Mouse (Mus musculus) forebrain, embryonic 11.5 days (tissue): ENCODE data around the gene Krtap5-5. TPM values are rescaled to one million over a fixed set of nuclear protein-coding genes. Genes with fewer than 3 reads are reported as not detected.
"Not testable (repeated sequence)": the region's sequence is repeated elsewhere in the genome, so short reads cannot be mapped to it uniquely, and the experiment has no call there.

ENCODE experiments used
- ATAC-seq: fragments of 200-750 bp; cut with Nextera tagmentation; replicated peaks from 2 replicates; pipeline ENCODE4 v1.8.0; 2017; ENCODE audit warnings: moderate TSS enrichment; ENCODE audit not compliant: low FRiP score
- DNase-seq: peaks from one replicate; pipeline ENCODE4 v3.0.0-alpha.2; 2017; ENCODE audit warnings: low spot score
- H3K27ac ChIP-seq: fragments of 300-500 bp; sonication (generic); 2 replicates; pipeline ENCODE4 v1.5.1; 2014; ENCODE audit warnings: low read depth, low read length
- H3K27me3 ChIP-seq: fragments of 300-500 bp; sonication (generic); 2 replicates; pipeline ENCODE4 v1.6.1; 2014; ENCODE audit warnings: mild to moderate bottlenecking, low read length, mixed read lengths; ENCODE audit not compliant: control insufficient read depth, insufficient read depth
- H3K36me3 ChIP-seq: fragments of 300-500 bp; sonication (generic); 2 replicates; pipeline ENCODE4 v1.6.1; 2014; ENCODE audit warnings: mild to moderate bottlenecking, low read length, moderate library complexity, mixed read lengths; ENCODE audit not compliant: control insufficient read depth, insufficient read depth
- H3K4me1 ChIP-seq: fragments of 300-500 bp; sonication (generic); replicated peaks from 2 replicates; pipeline ENCODE4 v1.6.1; 2014; ENCODE audit warnings: low read length, mixed read lengths; ENCODE audit not compliant: control insufficient read depth, insufficient read depth
- H3K4me2 ChIP-seq: fragments of 300-500 bp; sonication (generic); 2 replicates; pipeline ENCODE4 v1.6.1; 2014; ENCODE audit warnings: low read depth, mild to moderate bottlenecking, low read length, moderate library complexity, mixed read lengths; ENCODE audit not compliant: severe bottlenecking
- H3K4me3 ChIP-seq: fragments of 300-500 bp; sonication (generic); 2 replicates; pipeline ENCODE4 v1.5.1; 2014; ENCODE audit warnings: low read depth, low read length
- H3K9ac ChIP-seq: fragments of 300-500 bp; sonication (generic); 2 replicates; pipeline ENCODE4 v1.6.1; 2014; ENCODE audit warnings: low read length
- H3K9me3 ChIP-seq: fragments of 300-500 bp; sonication (generic); 2 replicates; pipeline ENCODE4 v1.6.1; 2016; ENCODE audit warnings: low read length, mixed read lengths; ENCODE audit not compliant: control insufficient read depth
- WGBS: fragments of 180-500 bp; shearing (Covaris S2); extraction: QIAGEN DNeasy Blood & Tissue Kit; methylation state at CpG from one replicate; pipeline ENCODE4 v1.1.7; 2014; 5-methylcytosine and 5-hydroxymethylcytosine counted together
- polyA plus RNA-seq: library from polyadenylated mRNA; unstranded; fragments of >200 nt; fragmentation: Nextera tagmentation; extraction: Ambion mirVana; gene quantifications from 2 replicates; pipeline ENCODE4 v1.2.1, GENCODE M21; 2014

Krtap5-5 gene
- not detected in 2 replicates for polyA plus RNA-seq

GRCm38 (mm10) chr7:142229871-142230270 lies at the start of gene Krtap5-5:
Gene Krtap5-5, minus strand, starts transcription at chr7:142229971.
- H3K36me3 ChIP-seq, H3K9me3 ChIP-seq, H3K4me1 ChIP-seq, H3K4me2 ChIP-seq, H3K4me3 ChIP-seq, H3K27ac ChIP-seq, H3K27me3 ChIP-seq, H3K9ac ChIP-seq, DNase-seq, ATAC-seq: not testable (repeated sequence)
- WGBS: 57% methylated on average over 3 of the region's 3 CpGs

DNA sequence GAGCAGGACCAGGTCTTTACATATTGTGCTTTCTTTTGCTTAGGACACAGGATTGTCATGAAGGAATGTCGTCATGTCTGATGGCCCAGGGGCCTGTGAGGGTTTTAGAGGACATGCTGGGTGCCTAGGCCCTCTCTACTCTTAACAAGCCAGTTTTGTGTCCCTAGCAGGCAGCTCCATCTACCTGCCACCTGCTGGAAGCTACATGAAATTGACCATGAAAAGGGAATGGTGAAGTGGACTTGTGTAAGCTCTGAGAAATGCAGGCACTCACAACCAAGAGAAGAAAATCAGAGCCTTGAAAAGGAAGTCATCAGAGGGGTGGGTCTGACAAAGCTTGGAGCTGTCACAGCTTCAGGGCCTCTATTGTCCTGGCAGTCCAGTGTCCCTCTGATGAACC lies 49.5 kb upstream of the Krtap5-5 start:
- 52% methylated on average over 1 of the region's 1 CpGs for WGBS
- not testable (repeated sequence) for ATAC-seq, H3K4me1 ChIP-seq, H3K4me3 ChIP-seq, H3K9me3 ChIP-seq, H3K9ac ChIP-seq, H3K27ac ChIP-seq, H3K36me3 ChIP-seq, DNase-seq, H3K4me2 ChIP-seq, H3K27me3 ChIP-seq

- H3K9me3 ChIP-seq, ATAC-seq, H3K4me3 ChIP-seq, H3K36me3 ChIP-seq, H3K27ac ChIP-seq, H3K4me1 ChIP-seq, H3K4me2 ChIP-seq, H3K9ac ChIP-seq, H3K27me3 ChIP-seq: not testable (repeated sequence)
- 0% methylated on average over 3 of the region's 3 CpGs for WGBS
- peak; percentile 76 for DNase-seq
These were observed 48.4 kb upstream of the Krtap5-5 start for GRCm38 (mm10) chr7:142278183-142278582.

GRCm38 (mm10) chr7:142274263-142274662 lies 44.5 kb upstream of the Krtap5-5 start, which contains the start of gene Gm4559:
Gene Gm4559, minus strand, starts transcription at chr7:142274363.
- not testable (repeated sequence) for H3K36me3 ChIP-seq, H3K9me3 ChIP-seq, H3K4me1 ChIP-seq, DNase-seq, ATAC-seq, H3K27ac ChIP-seq, H3K4me2 ChIP-seq, H3K4me3 ChIP-seq, H3K9ac ChIP-seq, H3K27me3 ChIP-seq

GRCm38 (mm10) chr7:142258254-142258653 lies 28.5 kb upstream of the Krtap5-5 start, which contains the start of gene Gm2431:
Gene Gm2431, minus strand, starts transcription at chr7:142258354.
- not testable (repeated sequence) for H3K9me3 ChIP-seq, H3K27ac ChIP-seq, H3K9ac ChIP-seq, H3K27me3 ChIP-seq, H3K36me3 ChIP-seq, ATAC-seq, H3K4me3 ChIP-seq, H3K4me2 ChIP-seq, H3K4me1 ChIP-seq, DNase-seq
- 71% methylated on average over 1 of the region's 1 CpGs for WGBS

GRCm38 (mm10) chr7:142255517-142255916 lies 25.7 kb upstream of the Krtap5-5 start:
- Histone ChIP-seq H3K4me2 (no peak overlapping the region), H3K36me3 (no peaks in the 10 kb centered on the region), H3K4me1 (no peaks in the 10 kb centered on the region), H3K27ac (no peak overlapping the region), H3K9me3 (no peaks in the 10 kb centered on the region), H3K9ac (no peak overlapping the region), H3K27me3 (no peaks in the 10 kb centered on the region), H3K4me3 (no peak overlapping the region)
- ATAC-seq (no peak), DNase-seq (peak; percentile 55)
- WGBS: 0% methylated on average over 2 of the region's 2 CpGs

GRCm38 (mm10) chr7:142249824-142250223 lies 20.1 kb upstream of the Krtap5-5 start:
- H3K36me3 ChIP-seq: no peaks in the 10 kb centered on the region
- H3K4me2 ChIP-seq: no peak overlapping the region
- H3K27me3 ChIP-seq: no peaks in the 10 kb centered on the region
- 7% methylated on average over 1 of the region's 1 CpGs for WGBS
- no peak overlapping the region for H3K4me3 ChIP-seq
- H3K4me1 ChIP-seq: no peaks in the 10 kb centered on the region
- no peak overlapping the region for H3K9ac ChIP-seq
- H3K9me3 ChIP-seq: no peaks in the 10 kb centered on the region
- ATAC-seq (no peak), DNase-seq (no peak)
- no peak overlapping the region for H3K27ac ChIP-seq

GRCm38 (mm10) chr7:142240978-142241377 lies 11.2 kb upstream of the Krtap5-5 start, which contains the start of gene Gm40460:
Gene Gm40460, minus strand, starts transcription at chr7:142241078.
- no peak within 1 kb of the TSS for H3K4me3 ChIP-seq
- H3K27me3 ChIP-seq: no peaks in the 10 kb centered on the region
- H3K4me2 ChIP-seq: no peak within 1 kb of the TSS
- H3K9me3 ChIP-seq: no peaks in the 10 kb centered on the region
- no peaks in the 10 kb centered on the region for H3K4me1 ChIP-seq
- H3K9ac ChIP-seq: no peak within 1 kb of the TSS
- WGBS: 78% methylated on average over 2 of the region's 2 CpGs
- no peak within 1 kb of the TSS for H3K27ac ChIP-seq
- DNase-seq (no peak), ATAC-seq (no peak)
- H3K36me3 ChIP-seq: no peaks in the 10 kb centered on the region

DNA sequence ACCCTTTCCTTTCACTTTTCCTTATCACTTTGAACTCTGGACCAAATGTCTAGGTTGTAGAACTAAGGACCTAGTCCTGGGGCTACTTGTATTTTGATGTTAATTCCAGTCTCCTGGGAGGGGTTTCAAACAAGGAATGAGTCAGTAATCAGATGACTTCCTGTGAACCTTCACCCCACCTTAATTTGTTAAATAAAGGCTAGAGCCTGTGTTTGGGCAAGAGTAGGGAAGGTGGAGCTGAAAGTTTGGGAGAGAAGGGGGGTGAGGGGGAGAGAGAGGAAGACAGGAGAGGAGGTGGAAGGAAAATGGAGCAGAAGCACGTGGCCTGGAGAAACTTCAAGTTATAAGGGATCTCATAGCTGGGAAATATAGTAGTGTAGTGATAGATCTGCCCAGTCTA lies 1.8 kb upstream of the Krtap5-5 start:
- no peaks in the 10 kb centered on the region; the same call in 1 of the 2 replicates for H3K9me3 ChIP-seq
- WGBS: 34% methylated on average over 1 of the region's 1 CpGs
- H3K4me1 ChIP-seq: 0 out of 2 replicates have a peak, but pooled peaks cover 6% of the 10 kb centered on the region
- DNase-seq: no peak
- H3K27me3 ChIP-seq: no peaks in the 10 kb centered on the region
- no peak overlapping the region for H3K4me2 ChIP-seq
- no peak overlapping the region for H3K9ac ChIP-seq
- H3K27ac ChIP-seq: no peak overlapping the region
- no peak overlapping the region for H3K4me3 ChIP-seq
- no peaks in the 10 kb centered on the region for H3K36me3 ChIP-seq
- ATAC-seq: no peak
